Mouse (Mus musculus) intestine, embryonic 14.5 days (tissue): ENCODE results near the gene Dohh. TPM values are rescaled to one million over a fixed set of nuclear protein-coding genes. Genes with fewer than 3 reads are reported as not detected.

Source experiments
- microRNA-seq: library from miRNA; unstranded; fragments of <30 nt; microRNA quantifications from one replicate; pipeline ENCODE4, GENCODE M21; 2016
- polyA plus RNA-seq: library from polyadenylated mRNA; unstranded; fragments of >200 nt; fragmentation: Nextera tagmentation; extraction: Ambion mirVana; gene quantifications from 2 replicates; pipeline ENCODE4 v1.2.1, GENCODE M21; 2014

The Dohh gene
- polyA plus RNA-seq, 1 experiment from 2014 or later = 70.7 TPM

Small RNAs within 50 kb of the gene (microRNA-seq; reads per million reads assigned to microRNA genes)
- 0.76 reads per million for gene Mir1191b
- not detected for gene Mir6913

Other genes starting within 250 kb of the Dohh start
- 23.2 and 28.7 TPM in 2 replicates for gene Zbtb7a, start 249.2 kb upstream of the Dohh start, polyA plus RNA-seq
- gene Pias4, start 216.5 kb upstream of the Dohh start, polyA plus RNA-seq = 40.8 and 43.3 TPM in 2 replicates
- gene Eef2, start 207.8 kb upstream of the Dohh start, polyA plus RNA-seq = 484 and 490 TPM in 2 replicates
- 57.8 and 58.8 TPM in 2 replicates for gene Dapk3, start 201.4 kb upstream of the Dohh start, polyA plus RNA-seq
- gene 4930442H23Rik, start 200.6 kb upstream of the Dohh start, polyA plus RNA-seq = not detected in 2 replicates
- 0.22 TPM in 2 replicates for gene Nmrk2, start 182.4 kb upstream of the Dohh start, polyA plus RNA-seq
- gene Atcay, start 153.6 kb upstream of the Dohh start, polyA plus RNA-seq = 2.2 and 2.8 TPM in 2 replicates
- 6.9 and 8.1 TPM in 2 replicates for gene Zfr2, start 151.3 kb upstream of the Dohh start, polyA plus RNA-seq
- 2.5 and 4.1 TPM in 2 replicates for gene Matk, start 131.5 kb upstream of the Dohh start, polyA plus RNA-seq
- 253 and 260 TPM in 2 replicates for gene Mrpl54, start 117.5 kb upstream of the Dohh start, polyA plus RNA-seq
- gene Apba3, start 117.5 kb upstream of the Dohh start, polyA plus RNA-seq = 51.0 and 51.7 TPM in 2 replicates
- gene Tjp3, start 92.8 kb upstream of the Dohh start, polyA plus RNA-seq = 35.1 and 44.4 TPM in 2 replicates
- gene Pip5k1c, start 91.5 kb upstream of the Dohh start, polyA plus RNA-seq = 57.3 and 57.5 TPM in 2 replicates
- gene Cactin, start 63.3 kb upstream of the Dohh start, polyA plus RNA-seq = 26.0 and 27.7 TPM in 2 replicates
- 22.3 and 23.6 TPM in 2 replicates for gene Tbxa2r, start 55.7 kb upstream of the Dohh start, polyA plus RNA-seq
- gene Gipc3, start 41.2 kb upstream of the Dohh start, polyA plus RNA-seq = 0.07 and 0.11 TPM in 2 replicates
- gene Hmg20b, start 33.9 kb upstream of the Dohh start, polyA plus RNA-seq = 85.0 and 86.8 TPM in 2 replicates
- 4.8 and 6.9 TPM in 2 replicates for gene Mfsd12, start 26.9 kb upstream of the Dohh start, polyA plus RNA-seq
- 0.58 and 0.59 TPM in 2 replicates for gene 4930404N11Rik, start 18.6 kb upstream of the Dohh start, polyA plus RNA-seq
- gene Fzr1, start 5.9 kb upstream of the Dohh start, polyA plus RNA-seq = 93.3 and 93.9 TPM in 2 replicates
- gene Gm48551, start within 50 bp of the Dohh start, polyA plus RNA-seq = 2.4 and 4.2 TPM in 2 replicates
- gene Gm48552, start 4.6 kb downstream of the Dohh start, polyA plus RNA-seq = 0.37 and 0.44 TPM in 2 replicates
- 99.8 and 125 TPM in 2 replicates for gene Smim24, start 8.6 kb downstream of the Dohh start, polyA plus RNA-seq
- gene Nfic, start 71.2 kb downstream of the Dohh start, polyA plus RNA-seq = 52.4 and 57.2 TPM in 2 replicates
- 1.3 and 1.8 TPM in 2 replicates for gene Celf5, start 98.3 kb downstream of the Dohh start, polyA plus RNA-seq
- 82.4 and 99.0 TPM in 2 replicates for gene Ncln, start 112.0 kb downstream of the Dohh start, polyA plus RNA-seq
- gene S1pr4, start 115.7 kb downstream of the Dohh start, polyA plus RNA-seq = 0.53 and 0.65 TPM in 2 replicates
- 0.73 and 0.84 TPM in 2 replicates for gene Gna15, start 139.8 kb downstream of the Dohh start, polyA plus RNA-seq
- gene Gna11, start 160.8 kb downstream of the Dohh start, polyA plus RNA-seq = 145 and 171 TPM in 2 replicates
- 395 and 515 TPM in 2 replicates for gene Aes, start 175.1 kb downstream of the Dohh start, polyA plus RNA-seq
- gene Tle2, start 190.1 kb downstream of the Dohh start, polyA plus RNA-seq = 15.8 and 17.8 TPM in 2 replicates
- gene Tle6, start 216.6 kb downstream of the Dohh start, polyA plus RNA-seq = 15.0 and 21.3 TPM in 2 replicates
- gene BC025920, start 221.8 kb downstream of the Dohh start, polyA plus RNA-seq = 0.61 and 1.5 TPM in 2 replicates
- 34.1 and 39.2 TPM in 2 replicates for gene Sirt6, start 243.4 kb downstream of the Dohh start, polyA plus RNA-seq
- gene Ankrd24, start 244.1 kb downstream of the Dohh start, polyA plus RNA-seq = 4.7 and 6.4 TPM in 2 replicates